Mouse (Mus musculus) CH12.LX (cell line): ENCODE measurements at regions not wholly inside any gene's neighbourhood (a gene's known extent, or its start where the extent isn't known, plus 50 kb on each side); places are given as distances from the start of the nearest gene placed in this dataset.

Experiments
- DNase-seq: peaks from one replicate; pipeline ENCODE4 v3.0.0-alpha.2; 2013; ENCODE audit errors: extremely low read depth
- H3K27ac ChIP-seq: 2 replicates; pipeline ENCODE4 v1.5.1; 2012; ENCODE audit warnings: low read depth, mild to moderate bottlenecking, control low read depth, moderate library complexity; ENCODE audit not compliant: insufficient read depth
- H3K27me3 ChIP-seq: replicated peaks from 2 replicates; pipeline ENCODE3; 2012; ENCODE audit warnings: inconsistent platforms
- H3K36me3 ChIP-seq, 2 experiments: replicated peaks in 1 of 2; 2 replicates each; pipeline versions ENCODE3 to v1.6.1; 2012; ENCODE audit warnings: inconsistent platforms in 1 of 2, low read length in 1 of 2, mild to moderate bottlenecking in 1 of 2, mixed read lengths in 1 of 2, moderate library complexity in 1 of 2; ENCODE audit not compliant: control insufficient read depth in 1 of 2, insufficient read depth in 1 of 2
- H3K4me1 ChIP-seq, 2 experiments: 2 replicates each; pipeline ENCODE4 v1.6.1; 2012; ENCODE audit warnings: inconsistent platforms in 1 of 2, moderate library complexity in 1 of 2; ENCODE audit not compliant: insufficient read depth in 2 of 2, control insufficient read depth in 1 of 2
- H3K4me2 ChIP-seq: 2 replicates; pipeline ENCODE4 v1.6.1; 2012; ENCODE audit warnings: low read depth, mild to moderate bottlenecking, control low read depth; ENCODE audit not compliant: poor library complexity, insufficient read depth, severe bottlenecking
- H3K4me3 ChIP-seq, 3 experiments: fragments of 150-350 bp in 1 of 3; sonication (generic) in 1 of 3; replicated peaks in 1 of 3; 2 replicates each; pipeline versions ENCODE3 to v1.5.1; 2011 to 2012; ENCODE audit warnings: low read depth in 2 of 3, low read length in 2 of 3, mild to moderate bottlenecking in 2 of 3, moderate library complexity in 2 of 3, control low read depth in 1 of 3, improper control_type of control experiment in 1 of 3, inconsistent platforms in 1 of 3, mixed read lengths in 1 of 3; ENCODE audit not compliant: poor library complexity in 1 of 3
- H3K79me2 ChIP-seq: replicated peaks from 2 replicates; pipeline ENCODE4 v1.6.1; 2012; ENCODE audit warnings: mild to moderate bottlenecking, moderate library complexity; ENCODE audit not compliant: control insufficient read depth, poor library complexity, insufficient read depth, severe bottlenecking; ENCODE audit errors: extremely low read depth
- H3K9ac ChIP-seq: 2 replicates; pipeline ENCODE4 v1.6.1; 2012; ENCODE audit warnings: low read depth, mild to moderate bottlenecking, control low read depth, moderate library complexity; ENCODE audit not compliant: insufficient read depth
- H3K9me3 ChIP-seq: replicated peaks from 2 replicates; pipeline ENCODE3; 2012; ENCODE audit warnings: low read length, inconsistent platforms, mixed read lengths
- BHLHE40 ChIP-seq: IDR thresholded peaks from 2 replicates; pipeline ENCODE4 v1.6.1; 2011; ENCODE audit warnings: mild to moderate bottlenecking, low read depth, low read length, improper control_type of control experiment
- CHD2 ChIP-seq: IDR thresholded peaks from 2 replicates; pipeline ENCODE4 v1.6.1; 2011; ENCODE audit warnings: low read length, improper control_type of control experiment
- CTCF ChIP-seq, 2 experiments: IDR thresholded peaks in 1 of 2; conservative IDR thresholded peaks in 1 of 2; 2 replicates each; pipeline ENCODE4 v1.5.1; 2011 to 2012; ENCODE audit warnings: low read depth in 2 of 2, low read length in 2 of 2, improper control_type of control experiment in 1 of 2, inconsistent platforms in 1 of 2, mild to moderate bottlenecking in 1 of 2, moderate library complexity in 1 of 2
- E2F4 ChIP-seq: IDR thresholded peaks from 2 replicates; pipeline ENCODE4 v1.6.1; 2011; ENCODE audit warnings: low read depth, low read length, improper control_type of control experiment; ENCODE audit not compliant: insufficient replicate concordance
- ELF1 ChIP-seq: IDR thresholded peaks from 2 replicates; pipeline ENCODE4 v1.6.1; 2014; ENCODE audit warnings: low read depth, mild to moderate bottlenecking, inconsistent platforms, low read length, improper control_type of control experiment
- GABPA ChIP-seq: IDR thresholded peaks from 2 replicates; pipeline ENCODE4 v1.6.1; 2012; ENCODE audit warnings: low read depth, low read length, improper control_type of control experiment, inconsistent platforms; ENCODE audit not compliant: insufficient replicate concordance
- IRF4 ChIP-seq: IDR thresholded peaks from 2 replicates; pipeline ENCODE4 v1.6.1; 2014; ENCODE audit warnings: low read depth, mild to moderate bottlenecking, inconsistent platforms, low read length, improper control_type of control experiment
- JUN ChIP-seq: IDR thresholded peaks from 2 replicates; pipeline ENCODE4 v1.6.1; 2011; ENCODE audit warnings: low read depth, mild to moderate bottlenecking, low read length, improper control_type of control experiment, moderate library complexity; ENCODE audit not compliant: insufficient read depth
- JUND ChIP-seq: conservative IDR thresholded peaks from 2 replicates; pipeline ENCODE4 v1.6.1; 2011; ENCODE audit warnings: low read depth, low read length, improper control_type of control experiment
- MAFK ChIP-seq: IDR thresholded peaks from 2 replicates; pipeline ENCODE4 v1.6.1; 2011; ENCODE audit warnings: low read length, improper control_type of control experiment; ENCODE audit not compliant: insufficient replicate concordance
- MEF2A ChIP-seq: IDR thresholded peaks from 2 replicates; pipeline ENCODE4 v1.6.1; 2014; ENCODE audit warnings: low read depth, mild to moderate bottlenecking, inconsistent platforms, low read length, improper control_type of control experiment, borderline replicate concordance
- MXI1 ChIP-seq: IDR thresholded peaks from 2 replicates; pipeline ENCODE4 v1.6.1; 2011; ENCODE audit warnings: mild to moderate bottlenecking, low read depth, low read length, improper control_type of control experiment
- NELFE ChIP-seq: IDR thresholded peaks from 2 replicates; pipeline ENCODE4 v1.6.1; 2011; ENCODE audit warnings: low read depth, low read length, improper control_type of control experiment
- PAX5 ChIP-seq: IDR thresholded peaks from 2 replicates; pipeline ENCODE4 v1.6.1; 2012; ENCODE audit warnings: low read length, inconsistent platforms, mixed read lengths
- POLR2A ChIP-seq: IDR thresholded peaks from 2 replicates; pipeline ENCODE4 v1.6.1; 2011; ENCODE audit warnings: low read depth, mild to moderate bottlenecking, improper control_type of control experiment, low read length
- POLR2AphosphoS2 ChIP-seq: IDR thresholded peaks from 2 replicates; pipeline ENCODE4 v1.6.1; 2011; ENCODE audit warnings: low read depth, low read length, improper control_type of control experiment
- RAD21 ChIP-seq: IDR thresholded peaks from 2 replicates; pipeline ENCODE4 v1.6.1; 2011; ENCODE audit warnings: low read depth, mild to moderate bottlenecking, low read length, improper control_type of control experiment, moderate library complexity
- TBP ChIP-seq: conservative IDR thresholded peaks from 2 replicates; pipeline ENCODE4 v1.6.1; 2011; ENCODE audit warnings: low read depth, low read length, improper control_type of control experiment
- TCF12 ChIP-seq: IDR thresholded peaks from 2 replicates; pipeline ENCODE4 v1.6.1; 2014; ENCODE audit warnings: low read depth, mild to moderate bottlenecking, inconsistent platforms, low read length, improper control_type of control experiment
- UBTF ChIP-seq: IDR thresholded peaks from 2 replicates; pipeline ENCODE4 v1.6.1; 2012; ENCODE audit warnings: low read depth, mild to moderate bottlenecking, inconsistent platforms, low read length, improper control_type of control experiment, moderate library complexity
- USF1 ChIP-seq: IDR thresholded peaks from 2 replicates; pipeline ENCODE4 v1.6.1; 2014; ENCODE audit warnings: low read depth, mild to moderate bottlenecking, inconsistent platforms, low read length, improper control_type of control experiment
- ZKSCAN1 ChIP-seq: IDR thresholded peaks from 2 replicates; pipeline ENCODE4 v1.6.1; 2012; ENCODE audit warnings: low read depth, inconsistent platforms, low read length, improper control_type of control experiment, borderline replicate concordance
- ZNF384 ChIP-seq: IDR thresholded peaks from 2 replicates; pipeline ENCODE4 v1.6.1; 2012; ENCODE audit warnings: low read depth, low read length, improper control_type of control experiment, inconsistent platforms
- dilution Hi-C: fragments of 300-500 bp; cut with MboI; formaldehyde crosslinking; loops from 2 replicates; pipeline ENCODE4 v1.14.3; 2020; ENCODE audit warnings: low sequenced_read_pairs; ENCODE audit not compliant: extremely low pct_unique_long_range_greater_than_20kb, extremely low pct_ligation_motif_present
- in situ Hi-C: fragments of 300-500 bp; cut with MboI; formaldehyde crosslinking; loops from 3 replicates; pipeline ENCODE4 v1.14.3; 2019; ENCODE audit warnings: low sequenced_read_pairs, low pct_ligation_motif_present, low pct_unique_long_range_greater_than_20kb, mixed read lengths

DNA sequence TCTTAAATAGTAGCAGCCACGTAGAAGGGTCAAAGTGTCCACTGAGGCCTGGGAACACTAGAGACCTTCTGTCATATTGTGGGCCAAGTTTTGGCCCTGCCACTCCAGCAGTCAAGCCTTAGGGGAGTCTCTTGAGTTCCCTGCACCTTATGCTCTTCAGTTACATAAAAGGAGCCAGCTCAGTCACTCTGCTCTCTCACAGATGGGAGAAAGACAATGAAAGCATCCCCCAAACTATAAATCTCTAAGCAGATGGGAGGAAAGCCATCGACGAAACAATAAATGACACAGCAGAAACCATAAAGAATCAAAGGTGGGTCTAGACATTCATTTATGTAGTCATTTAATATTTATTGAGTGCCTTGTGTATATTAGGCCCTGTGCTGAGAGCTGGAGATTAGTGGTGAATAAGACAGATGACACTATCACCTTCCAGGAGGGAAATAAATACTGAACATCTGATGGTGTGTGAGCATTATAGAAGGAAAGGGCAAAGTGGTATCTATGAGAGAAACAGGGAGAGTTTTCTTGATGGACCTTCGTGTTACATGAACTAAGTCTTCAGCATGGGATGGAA is 137.5 kb upstream of the Synpr start:
- in situ Hi-C loops (no loop called here), dilution Hi-C loops (no loop called here)
- H3K36me3 ChIP-seq, result no peaks in the 10 kb centered on the region
- no peak overlapping the region for H3K9ac ChIP-seq
- no peak for DNase-seq
- no peaks in the 10 kb centered on the region for H3K4me1 ChIP-seq
- no peaks in the 10 kb centered on the region for H3K27me3 ChIP-seq
- H3K4me2 ChIP-seq, result no peak overlapping the region
- TF ChIP-seq JUN, result no peak
- no peak for TF ChIP-seq PAX5
- TF ChIP-seq MEF2A, result no peak
- TF ChIP-seq ZNF384, result no peak
- TF ChIP-seq POLR2A, result no peak
- TF ChIP-seq RAD21, result no peak
- TF ChIP-seq CHD2, result no peak
- no peak for TF ChIP-seq JUND
- TF ChIP-seq GABPA, result no peak
- no peak overlapping the region for H3K27ac ChIP-seq
- H3K9me3 ChIP-seq, result no peaks in the 10 kb centered on the region
- H3K4me3 ChIP-seq, result no peak overlapping the region
- H3K79me2 ChIP-seq, result no peaks in the 10 kb centered on the region

GRCm38 (mm10) chr14:13149617-13150016 is 135.0 kb upstream of the Synpr start:
- Histone ChIP-seq H3K4me3 (no peak overlapping the region), H3K9me3 (no peaks in the 10 kb centered on the region), H3K27me3 (no peaks in the 10 kb centered on the region), H3K36me3 (no peaks in the 10 kb centered on the region), H3K4me2 (no peak overlapping the region), H3K27ac (no peak overlapping the region), H3K4me1 (no peaks in the 10 kb centered on the region), H3K9ac (no peak overlapping the region), H3K79me2 (no peaks in the 10 kb centered on the region)
- dilution Hi-C loops (no loop called here), in situ Hi-C loops (no loop called here)
- TF ChIP-seq CTCF (conservative IDR thresholded peaks at IDR 0.05 in 1 of 2, IDR thresholded peaks at IDR 0.05 in 1 of 2; ENCODE audit: low read depth in 2 of 2, low read length in 2 of 2) (no peak), JUN (no peak), RAD21 (no peak), TBP (no peak), POLR2AphosphoS2 (no peak), IRF4 (no peak), ZKSCAN1 (no peak), ELF1 (no peak), MEF2A (no peak), BHLHE40 (no peak), MAFK (no peak), PAX5 (no peak), USF1 (no peak), UBTF (no peak), NELFE (no peak), MXI1 (no peak), E2F4 (no peak), TCF12 (no peak)
- no peak for DNase-seq
